Mouse (Mus musculus): ENCODE results near the gene Cabp5. TPM values are rescaled to one million over a fixed set of nuclear protein-coding genes. Genes with fewer than 3 reads are reported as not detected.

The Cabp5 gene
- total RNA-seq (2021), result under 1 TPM; 0.30 to 0.32 TPM

- DNase-seq (ENCODE audit: low spot score in 2 of 2), result no peak
- intact Hi-C loops (cut with DNase I), result loop anchor here (10.0 kb wide), 1 partner anchor 57 kb away; the partner anchor contains the start of gene Bsph1
Measured at GRCm38 (mm10) chr7:13397832-13398231, at the start of gene Cabp5. Gene Cabp5, plus strand, starts transcription at chr7:13398132.

- DNase-seq (ENCODE audit: low spot score in 2 of 2), result peak; percentile 39 to 92
- intact Hi-C loops (cut with DNase I), result loop anchor here (5.0 kb wide), 1 partner anchor 69 kb away; no protein-coding TSS in a partner anchor
Measured at GRCm38 (mm10) chr7:13355943-13356342, 42.0 kb upstream of the Cabp5 start.

GRCm38 (mm10) chr7:13380588-13380987, 17.3 kb upstream of the Cabp5 start:
- intact Hi-C loops (cut with DNase I), result no loop called here
- peak in 1 of 2 experiments; percentile 28 for DNase-seq (ENCODE audit: low spot score in 2 of 2)

GRCm38 (mm10) chr7:13450541-13450940, 52.6 kb downstream of the Cabp5 start, which contains the start of gene Bsph1:
Gene Bsph1, plus strand, starts transcription at chr7:13450841.
- peak in 1 of 2 experiments; percentile 16 for DNase-seq (ENCODE audit: low spot score in 2 of 2)
- intact Hi-C loops (cut with DNase I), result loop anchor here (10.0 kb wide), 1 partner anchor 56 kb away; the partner anchor contains the start of gene Cabp5

Other genes with a start within 250 kb of the Cabp5 start
- under 1 TPM; 0.16 to 0.25 TPM for gene Vmn1r88, start 238.6 kb upstream of the Cabp5 start, total RNA-seq (2021)
- not detected for gene Vmn1r89, start 185.1 kb upstream of the Cabp5 start, total RNA-seq (2021)
- gene Lig1, start 120.8 kb upstream of the Cabp5 start, total RNA-seq (2021), result 1 to 10 TPM; 7.6 to 7.9 TPM
- 10 to 100 TPM; 14.0 to 15.5 TPM for gene Zswim9, start 119.4 kb upstream of the Cabp5 start, total RNA-seq (2021)
- under 1 TPM; 0.16 to 0.37 TPM for gene Pla2g4c, start 73.5 kb upstream of the Cabp5 start, total RNA-seq (2021)
- gene Bsph1, start 52.7 kb downstream of the Cabp5 start, total RNA-seq (2021), result not detected
- not detected for gene Bsph2, start 172.9 kb downstream of the Cabp5 start, total RNA-seq (2021)
- gene Sult2a5, start 225.8 kb downstream of the Cabp5 start, total RNA-seq (2021), result not detected